Mouse (Mus musculus): Measurements from ENCODE around the gene Gm21958. TPM values are rescaled to one million over a fixed set of nuclear protein-coding genes. Genes with fewer than 3 reads are reported as not detected.

The Gm21958 gene
- polyA plus RNA-seq, 1 experiment from 2014 or later = not detected

DNA sequence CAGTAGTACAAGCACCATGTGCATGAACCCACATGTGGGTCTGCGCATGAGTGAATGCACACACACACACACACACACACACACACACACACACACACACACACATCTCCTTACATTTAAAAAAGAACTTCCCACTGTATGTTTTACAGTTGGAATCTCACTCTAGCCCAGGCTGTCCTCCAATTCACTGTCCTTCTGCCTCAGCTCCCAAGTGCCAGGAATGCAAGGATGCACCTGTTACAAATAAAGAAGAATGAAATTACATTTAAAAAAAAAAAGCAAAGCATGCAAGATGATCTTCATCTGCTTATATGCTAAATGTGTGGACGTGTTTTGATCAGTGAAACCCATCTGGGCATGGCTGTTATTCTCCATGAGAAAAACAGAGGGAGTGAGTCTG, 37.3 kb downstream of the Gm21958 start:
- DNase-seq = no peak
- H3K36me3 ChIP-seq = no peaks in the 10 kb centered on the region
- ATAC-seq (ENCODE audit: low read depth) = no peak
- no peaks in the 10 kb centered on the region for H3K4me1 ChIP-seq (replicated peaks)
- no peak overlapping the region for H3K4me2 ChIP-seq
- no peaks in the 10 kb centered on the region for H3K9me3 ChIP-seq (replicated peaks)
- H3K27me3 ChIP-seq = no peaks in the 10 kb centered on the region
- 54% methylated on average over 2 of the region's 2 CpGs for WGBS (ENCODE audit: insufficient replicate concordance)
- no peak overlapping the region for H3K27ac ChIP-seq
- H3K4me3 ChIP-seq (replicated peaks) = no peak overlapping the region
- H3K9ac ChIP-seq = no peak overlapping the region

DNA sequence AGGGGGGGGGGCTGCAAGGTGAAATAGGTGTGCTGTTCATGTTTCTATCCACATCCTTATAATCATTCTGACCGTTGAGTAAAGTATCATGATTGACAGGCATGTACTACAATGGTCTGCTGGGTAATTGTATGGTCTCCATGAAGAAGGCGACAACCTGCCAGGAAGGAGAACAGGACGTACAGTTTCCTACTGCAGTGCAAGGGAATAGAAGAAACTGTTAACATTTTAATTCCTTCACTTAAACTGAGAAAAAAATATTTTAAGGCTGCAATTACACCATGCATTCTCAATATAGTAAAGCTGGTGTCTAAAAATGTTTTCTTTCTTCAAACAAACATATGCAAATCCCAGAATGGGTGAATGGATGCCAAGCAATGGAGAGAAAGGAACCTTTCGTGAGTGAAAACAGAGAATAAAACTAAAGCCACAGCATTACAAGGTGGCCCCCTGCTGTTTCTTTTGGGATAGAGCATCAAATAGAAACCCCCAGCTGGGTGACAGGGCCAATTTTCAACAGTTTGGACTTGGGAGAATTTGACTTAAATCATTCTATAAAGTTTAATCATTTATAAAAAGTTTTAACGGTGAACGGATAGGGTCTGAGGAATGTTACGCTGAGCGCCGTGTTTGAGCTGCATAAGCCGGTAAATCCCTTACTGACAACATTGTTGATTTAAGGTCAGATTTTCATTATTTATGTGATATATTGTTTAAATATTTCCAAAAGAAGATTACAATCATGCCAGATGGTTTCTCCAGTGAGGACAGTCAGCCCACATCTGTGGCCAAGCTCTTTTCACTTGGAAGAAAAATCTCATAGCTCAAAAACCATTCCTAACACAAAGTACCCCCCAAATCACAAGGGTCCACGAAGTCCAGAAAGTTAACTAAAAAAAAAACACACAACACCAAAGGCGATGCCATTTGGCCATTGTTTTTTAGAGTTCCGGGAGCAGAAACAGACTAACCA, 41.3 kb downstream of the Gm21958 start:
- 67% methylated on average over 13 of the region's 13 CpGs for WGBS (ENCODE audit: insufficient replicate concordance)
- no peaks in the 10 kb centered on the region for H3K27me3 ChIP-seq
- H3K4me2 ChIP-seq = no peak overlapping the region
- H3K27ac ChIP-seq = no peak overlapping the region
- no peaks in the 10 kb centered on the region for H3K36me3 ChIP-seq
- H3K9ac ChIP-seq = no peak overlapping the region
- no peak overlapping the region for H3K4me3 ChIP-seq (replicated peaks)
- no peaks in the 10 kb centered on the region for H3K9me3 ChIP-seq (replicated peaks)
- no peaks in the 10 kb centered on the region for H3K4me1 ChIP-seq (replicated peaks)
- ATAC-seq (ENCODE audit: low read depth) = no peak
- DNase-seq = no peak

DNA sequence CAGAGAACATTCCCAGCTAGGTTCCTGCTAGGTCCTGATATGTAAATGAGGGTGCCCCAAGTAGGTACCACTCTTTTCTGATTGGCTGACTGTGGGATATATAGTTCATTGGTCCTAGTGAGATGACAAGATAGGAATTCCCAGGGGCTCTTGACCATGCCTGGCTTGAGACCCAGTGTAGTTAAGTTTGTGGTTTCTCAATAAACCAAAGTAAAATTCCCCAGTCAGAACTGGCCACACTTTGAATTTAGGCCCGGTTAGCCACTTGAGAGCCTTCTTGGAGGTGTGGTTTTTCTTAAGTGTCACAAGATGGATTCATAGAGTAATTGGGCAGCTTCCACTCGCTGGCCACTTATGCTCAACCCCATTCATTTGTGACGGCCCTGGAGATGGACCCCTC, 42.0 kb downstream of the Gm21958 start:
- no peaks in the 10 kb centered on the region for H3K9me3 ChIP-seq (replicated peaks)
- no peaks in the 10 kb centered on the region for H3K4me1 ChIP-seq (replicated peaks)
- no peak for ATAC-seq (ENCODE audit: low read depth)
- DNase-seq = no peak
- H3K4me2 ChIP-seq = no peak overlapping the region
- H3K9ac ChIP-seq = no peak overlapping the region
- H3K36me3 ChIP-seq = no peaks in the 10 kb centered on the region
- 53% methylated on average over 3 of the region's 3 CpGs for WGBS (ENCODE audit: insufficient replicate concordance)
- H3K4me3 ChIP-seq (replicated peaks) = no peak overlapping the region
- no peak overlapping the region for H3K27ac ChIP-seq
- no peaks in the 10 kb centered on the region for H3K27me3 ChIP-seq

DNA sequence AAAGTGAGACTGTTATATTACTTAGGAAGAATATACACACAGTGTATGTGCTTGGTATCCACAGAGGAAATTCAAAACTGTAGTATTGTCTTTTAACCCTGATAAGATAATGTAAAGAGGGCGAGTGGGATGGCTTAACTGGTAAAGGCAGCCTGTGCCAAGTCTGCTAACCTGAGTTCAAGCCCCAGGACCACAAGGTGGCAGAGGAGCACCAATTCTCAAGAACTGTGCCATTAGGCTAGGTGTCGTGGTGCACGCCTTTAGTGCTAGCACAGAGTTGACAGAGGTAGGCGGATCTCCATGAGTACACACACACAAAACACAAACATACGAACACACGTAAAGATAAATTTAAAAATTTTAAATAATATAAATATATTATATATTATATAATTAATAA, 44.6 kb downstream of the Gm21958 start:
- WGBS (ENCODE audit: insufficient replicate concordance) = 64% methylated on average over 6 of the region's 6 CpGs

DNA sequence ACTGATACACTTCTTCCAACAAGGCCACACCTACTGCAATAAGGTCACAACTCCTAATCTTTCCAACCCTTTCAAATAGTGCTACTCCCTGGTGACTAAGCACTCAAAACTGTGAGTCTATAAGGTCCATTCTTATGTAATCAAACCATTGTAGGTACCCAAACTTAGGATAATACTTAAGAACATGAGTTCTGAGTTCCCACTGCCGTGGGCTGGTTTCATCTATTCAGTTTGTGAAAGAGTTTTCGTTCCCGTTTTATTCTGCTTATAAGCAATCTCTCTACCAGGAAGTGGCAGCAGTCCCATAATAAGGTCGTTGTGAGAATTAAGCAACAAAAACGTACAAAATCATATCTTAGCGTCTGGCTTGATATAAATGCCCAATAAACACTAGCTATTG, 45.4 kb downstream of the Gm21958 start:
- Histone ChIP-seq H3K27ac (no peak overlapping the region), H3K36me3 (no peaks in the 10 kb centered on the region), H3K4me2 (no peak overlapping the region), H3K4me3 (replicated peaks) (no peak overlapping the region), H3K4me1 (replicated peaks) (no peaks in the 10 kb centered on the region), H3K27me3 (no peaks in the 10 kb centered on the region), H3K9me3 (replicated peaks) (no peaks in the 10 kb centered on the region), H3K9ac (no peak overlapping the region)
- ATAC-seq (ENCODE audit: low read depth) = no peak
- WGBS (ENCODE audit: insufficient replicate concordance) = 64% methylated on average over 6 of the region's 6 CpGs
- DNase-seq = no peak

More for the DNA sequence above, 44.6 kb downstream of the Gm21958 start:
- no peak overlapping the region for H3K27ac ChIP-seq
- H3K27me3 ChIP-seq = no peaks in the 10 kb centered on the region
- H3K4me3 ChIP-seq (replicated peaks) = no peak overlapping the region
- no peaks in the 10 kb centered on the region for H3K9me3 ChIP-seq (replicated peaks)
- ATAC-seq (ENCODE audit: low read depth) = no peak
- DNase-seq = no peak
- H3K4me1 ChIP-seq (replicated peaks) = no peaks in the 10 kb centered on the region
- no peak overlapping the region for H3K4me2 ChIP-seq
- H3K9ac ChIP-seq = no peak overlapping the region
- no peaks in the 10 kb centered on the region for H3K36me3 ChIP-seq

DNA sequence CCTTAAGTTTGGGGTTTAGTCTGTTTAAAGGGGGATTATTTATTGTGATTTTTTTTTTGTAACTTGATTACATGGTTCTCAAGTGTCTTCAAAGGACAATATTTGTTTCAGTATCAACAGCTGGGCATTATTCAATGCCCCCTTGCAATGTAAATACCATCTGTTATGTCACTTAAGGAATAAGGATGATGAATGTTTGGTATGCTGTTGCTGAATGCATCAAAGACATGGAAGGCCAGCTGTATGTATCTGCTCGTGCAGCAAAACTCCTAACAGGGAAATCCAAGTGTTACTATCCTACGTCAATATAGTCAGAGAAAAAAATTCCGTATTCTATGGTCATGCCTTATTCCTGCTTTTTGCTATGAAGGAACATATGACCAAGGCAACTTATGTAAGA, 46.0 kb downstream of the Gm21958 start:
- Histone ChIP-seq H3K4me1 (replicated peaks) (no peaks in the 10 kb centered on the region), H3K4me3 (replicated peaks) (no peak overlapping the region), H3K4me2 (no peak overlapping the region), H3K27ac (no peak overlapping the region), H3K9ac (no peak overlapping the region), H3K27me3 (no peaks in the 10 kb centered on the region), H3K36me3 (no peaks in the 10 kb centered on the region), H3K9me3 (replicated peaks) (no peaks in the 10 kb centered on the region)
- ATAC-seq (ENCODE audit: low read depth) (no peak), DNase-seq (no peak)
- 72% methylated on average over 3 of the region's 3 CpGs for WGBS (ENCODE audit: insufficient replicate concordance)

Other genes starting within 250 kb of the Gm21958 start
- gene Supt20, start 21.5 kb downstream of the Gm21958 start, polyA plus RNA-seq (2015; fragmentation: Nextera tagmentation; extraction: Ambion mirVana) = 33.1 and 43.1 TPM in 2 replicates
- 106 and 110 TPM in 2 replicates for gene Exosc8, start 21.0 kb upstream of the Gm21958 start, polyA plus RNA-seq (2015; fragmentation: Nextera tagmentation; extraction: Ambion mirVana)
- 29.8 and 32.5 TPM in 2 replicates for gene Alg5, start 21.2 kb upstream of the Gm21958 start, polyA plus RNA-seq (2015; fragmentation: Nextera tagmentation; extraction: Ambion mirVana)
- gene Smad9, start 41.2 kb upstream of the Gm21958 start, polyA plus RNA-seq (2015; fragmentation: Nextera tagmentation; extraction: Ambion mirVana) = 0.06 and 0.09 TPM in 2 replicates
- 16.6 and 20.9 TPM in 2 replicates for gene Rfxap, start 93.4 kb upstream of the Gm21958 start, polyA plus RNA-seq (2015; fragmentation: Nextera tagmentation; extraction: Ambion mirVana)
- gene Sertm1, start 201.5 kb upstream of the Gm21958 start, polyA plus RNA-seq (2015; fragmentation: Nextera tagmentation; extraction: Ambion mirVana) = 0.48 and 0.52 TPM in 2 replicates